Comparison of ENCODE assay signal across 8 mouse cellular contexts in genomic region chr8:71521634-71522033, GRCm38 (mm10). TPM values are rescaled to one million over a fixed set of nuclear protein-coding genes. Genes with fewer than 3 reads are reported as not detected.
DNase-seq lines count a peak whose midpoint lies in the region; ATAC-seq and TF ChIP-seq lines count a peak whose summit lies in the region.

No protein-coding gene starts in this region.

- no peak overlapping the region for H3K9ac ChIP-seq in hindbrain, postnatal 0 days (replicated peaks; ENCODE audit: low read length)

- H3K4me1 ChIP-seq in hindbrain, postnatal 0 days (ENCODE audit: insufficient read depth, low read length), result no peaks in the 10 kb centered on the region

- peak overlapping the region; percentile 40 for H3K4me3 ChIP-seq in gastrocnemius, adult 2 months
- no peak overlapping the region for H3K4me3 ChIP-seq in hindbrain, postnatal 0 days (ENCODE audit: low read length)

- no peak overlapping the region for H3K4me2 ChIP-seq in hindbrain, postnatal 0 days (ENCODE audit: low read depth, low read length)

- DNase-seq in T-cell, adult 2 months (ENCODE audit: low spot score), result peak; percentile 92
- peak; percentile 90 to 97 for DNase-seq in cerebellum, postnatal 4 days (ENCODE audit: low spot score in 2 of 2)
- DNase-seq in gastrocnemius, adult 2 months, result peak; percentile 96
- DNase-seq in hindbrain, postnatal 0 days (ENCODE audit: low spot score), result peak; percentile 94
- peak; percentile 92 to 96 for DNase-seq in left cerebral cortex, adult 18-20 months (ENCODE audit: low spot score in 2 of 2)
- peak; percentile 96 to 98 for DNase-seq in lung, postnatal 4 days
- DNase-seq in retina, postnatal 7 days (ENCODE audit: low read depth, low spot score), result peak; percentile 87
- DNase-seq in urinary bladder, adult 18-20 months (ENCODE audit: low spot score in 2 of 2), result peak; percentile 90 to 95

- intact Hi-C loops in gastrocnemius, adult 2 months (cut with DNase I), result loop anchor here (1.0 to 5.0 kb wide), 3 partner anchors 25 to 80 kb away; partner anchors contain the start of genes Ano8 and Gtpbp3

- H3K36me3 ChIP-seq in hindbrain, postnatal 0 days (ENCODE audit: insufficient read depth, low read length), result no peaks in the 10 kb centered on the region

- peak; percentile 99; the same call in 1 of the 2 replicates for TF ChIP-seq CTCF in gastrocnemius, adult 2 months (IDR thresholded peaks at IDR 0.05)
- peak; percentile 97 for TF ChIP-seq CTCF in hindbrain, postnatal 0 days (IDR thresholded peaks at IDR 0.05; ENCODE audit: low read depth)

- ATAC-seq in hindbrain, postnatal 0 days, result peak; percentile 95

- H3K27me3 ChIP-seq in hindbrain, postnatal 0 days (ENCODE audit: insufficient read depth, low read length), result peaks cover 17% of the 10 kb centered on the region

- H3K9me3 ChIP-seq in hindbrain, postnatal 0 days (ENCODE audit: low read length), result no peaks in the 10 kb centered on the region

- no peak overlapping the region for H3K27ac ChIP-seq in gastrocnemius, adult 2 months
- H3K27ac ChIP-seq in hindbrain, postnatal 0 days, result no peak overlapping the region

- 5% methylated on average over 17 of the region's 17 CpGs for WGBS in hindbrain, postnatal 0 days

RNA-seq across cellular contexts. Expression of gene Ccdc194, which starts 3.9 kb away (rescaled TPM):
- not detected for total RNA-seq in gastrocnemius, adult 2 months (2021)
- total RNA-seq in hindbrain, postnatal 0 days (2014; rRNA removed), result 0.58 TPM in 1 of 2 replicates, not detected in the other
- 0.13 and 0.34 TPM in 2 replicates for polyA plus RNA-seq in hindbrain, postnatal 0 days (2015; fragmentation: Nextera tagmentation; extraction: Ambion mirVana)
- not detected for total RNA-seq in left cerebral cortex, adult 18-20 months (2021)

RNA-seq across cellular contexts. Expression of gene Plvap, which starts 10.1 kb away (rescaled TPM):
- 10 to 100 TPM in 1 of 2 experiments, 1 to 10 TPM in 1; 9.3 to 11.6 TPM for total RNA-seq in gastrocnemius, adult 2 months (2021)
- 8.0 and 8.3 TPM in 2 replicates for total RNA-seq in hindbrain, postnatal 0 days (2014; rRNA removed)
- 10.2 and 15.3 TPM in 2 replicates for polyA plus RNA-seq in hindbrain, postnatal 0 days (2015; fragmentation: Nextera tagmentation; extraction: Ambion mirVana)
- 1 to 10 TPM; 9.4 to 9.5 TPM for total RNA-seq in left cerebral cortex, adult 18-20 months (2021)

RNA-seq across cellular contexts. Expression of gene Bst2, which starts 15.6 kb away (rescaled TPM):
- 1 to 10 TPM; 4.3 to 8.3 TPM for total RNA-seq in gastrocnemius, adult 2 months (2021)
- total RNA-seq in hindbrain, postnatal 0 days (2014; rRNA removed), result 14.4 and 27.5 TPM in 2 replicates
- 21.0 and 22.7 TPM in 2 replicates for polyA plus RNA-seq in hindbrain, postnatal 0 days (2015; fragmentation: Nextera tagmentation; extraction: Ambion mirVana)
- 1 to 10 TPM; 4.7 to 6.9 TPM for total RNA-seq in left cerebral cortex, adult 18-20 months (2021)

RNA-seq across cellular contexts. Expression of gene Mvb12a, which starts 21.1 kb away (rescaled TPM):
- total RNA-seq in gastrocnemius, adult 2 months (2021), result 10 to 100 TPM; 21.5 to 27.7 TPM
- total RNA-seq in hindbrain, postnatal 0 days (2014; rRNA removed), result 75.9 and 83.8 TPM in 2 replicates
- 83.7 and 85.7 TPM in 2 replicates for polyA plus RNA-seq in hindbrain, postnatal 0 days (2015; fragmentation: Nextera tagmentation; extraction: Ambion mirVana)
- 10 to 100 TPM; 35.5 to 36.6 TPM for total RNA-seq in left cerebral cortex, adult 18-20 months (2021)

RNA-seq across cellular contexts. Expression of gene Gtpbp3, which starts 33.7 kb away (rescaled TPM):
- 10 to 100 TPM; 10.1 to 10.7 TPM for total RNA-seq in gastrocnemius, adult 2 months (2021)
- total RNA-seq in hindbrain, postnatal 0 days (2014; rRNA removed), result 36.1 and 58.5 TPM in 2 replicates
- 12.1 and 15.5 TPM in 2 replicates for polyA plus RNA-seq in hindbrain, postnatal 0 days (2015; fragmentation: Nextera tagmentation; extraction: Ambion mirVana)
- total RNA-seq in left cerebral cortex, adult 18-20 months (2021), result 10 to 100 TPM; 29.3 to 36.7 TPM
